Mouse (Mus musculus) ES-Bruce4 (cell line): ENCODE data around the gene Mamdc2.

Experiments
- CTCF ChIP-seq: IDR thresholded peaks from one replicate; pipeline ENCODE4 v1.8.1; 2011; ENCODE audit warnings: low read depth, low read length
- POLR2A ChIP-seq: IDR thresholded peaks from one replicate; pipeline ENCODE4 v1.8.1; 2011; ENCODE audit warnings: low read length; ENCODE audit not compliant: insufficient read depth

DNA sequence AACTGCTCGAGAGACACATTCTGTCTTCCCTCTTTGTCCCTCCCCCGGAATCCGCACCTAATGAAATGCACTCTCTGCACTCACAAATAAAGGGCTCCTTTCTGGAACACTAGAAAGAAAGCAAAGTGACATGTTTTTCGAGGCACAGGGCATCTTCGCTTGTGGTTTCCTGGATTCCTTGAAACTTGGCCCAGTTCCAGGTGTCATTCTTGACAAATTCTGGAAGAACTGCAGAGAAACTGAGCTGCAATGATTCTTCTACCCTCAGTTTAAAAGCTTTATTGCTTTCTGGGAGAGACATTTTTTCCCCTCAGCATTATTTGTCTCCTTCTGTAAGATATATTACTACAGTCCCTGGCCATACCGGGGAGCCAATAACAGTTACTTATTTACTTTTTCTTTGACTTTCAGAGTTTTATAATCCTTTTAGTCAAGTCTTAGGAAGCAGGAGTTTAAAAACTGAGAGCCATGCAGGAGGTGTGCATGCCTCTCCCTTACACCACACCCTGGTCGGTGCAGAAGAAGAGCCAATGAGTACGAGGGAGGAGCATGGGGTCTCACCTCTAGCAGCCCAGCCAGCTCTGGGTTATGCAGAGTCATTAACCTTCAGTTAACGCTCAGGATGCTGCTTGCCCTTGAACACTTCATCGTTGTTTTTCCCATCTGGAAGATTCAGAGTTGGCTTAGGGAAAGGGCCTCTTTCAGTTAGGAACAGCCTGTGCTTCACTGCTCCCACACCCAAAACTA, 49.1 kb upstream of the Mamdc2 start:
- TF ChIP-seq CTCF = no peak
- no peak for TF ChIP-seq POLR2A
